Mouse (Mus musculus) erythroblast, embryonic 14.5 days (primary cell): ENCODE results near the gene Pknox2.

Source experiments
- GATA1 ChIP-seq: IDR thresholded peaks from 2 replicates; pipeline ENCODE4 v1.6.1; 2012; ENCODE audit warnings: low read length, inconsistent platforms, mixed read lengths
- TAL1 ChIP-seq: IDR thresholded peaks from 3 replicates; pipeline ENCODE4 v1.6.1; 2012; ENCODE audit warnings: low read length, inconsistent platforms, mixed read lengths

DNA sequence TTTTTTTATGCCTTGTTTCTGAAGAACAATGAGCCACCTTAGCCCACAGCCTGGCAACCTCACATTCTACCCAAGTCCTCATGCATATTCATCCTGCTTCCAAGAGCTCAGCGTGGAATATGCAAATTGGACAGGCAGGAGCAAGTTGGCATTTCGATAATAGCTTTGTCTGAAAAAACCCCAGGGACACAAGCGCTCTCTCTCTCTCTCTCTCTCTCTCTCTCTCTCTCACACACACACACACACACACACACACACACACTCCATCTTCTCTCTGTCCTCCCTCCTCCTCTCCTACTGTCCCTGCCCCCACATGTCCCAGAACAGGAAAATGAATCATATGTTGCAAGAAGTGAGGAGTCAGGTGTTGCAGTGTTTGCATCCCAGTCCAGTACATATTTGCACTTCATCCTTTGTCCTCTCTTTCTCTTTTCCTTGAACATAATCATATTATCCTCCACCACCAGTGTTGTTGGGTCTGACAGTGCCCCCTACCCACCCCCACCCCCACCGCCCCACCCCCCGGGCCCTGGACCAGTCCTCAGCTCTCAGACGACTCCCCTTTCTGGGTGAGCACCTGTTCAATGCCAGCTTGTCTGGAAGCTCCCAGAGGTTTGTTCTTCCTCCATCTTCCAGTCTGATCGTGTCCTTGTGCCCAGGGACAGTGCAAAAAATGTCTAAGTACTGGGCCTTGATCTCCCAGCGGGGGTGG lies 265.0 kb downstream of the Pknox2 start:
- no peak for TF ChIP-seq GATA1
- no peak for TF ChIP-seq TAL1
